In the genomic region with DNA sequence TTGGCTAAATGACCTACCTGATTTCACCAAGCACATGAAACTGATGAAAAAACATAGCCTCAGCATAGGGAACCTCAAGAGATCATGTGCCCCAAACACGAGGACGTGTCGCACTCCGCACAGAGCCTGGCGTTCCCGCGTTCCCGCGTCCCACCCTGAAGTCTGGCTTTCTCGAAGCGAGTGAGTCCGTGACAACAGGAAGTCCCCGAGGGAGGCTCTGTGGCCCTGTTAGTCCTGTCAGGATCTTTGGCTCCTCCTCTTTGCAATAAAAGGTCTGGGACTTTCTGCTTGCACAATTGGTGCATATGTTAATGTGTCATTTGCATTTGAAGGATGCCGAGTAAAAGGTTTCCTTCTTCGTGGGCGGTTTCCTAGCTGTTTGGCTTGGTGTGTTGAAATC, we compare ENCODE assay signal across 8 mouse cellular contexts. TPM values are rescaled to one million over a fixed set of nuclear protein-coding genes. Genes with fewer than 3 reads are reported as not detected.
DNase-seq lines count a peak whose midpoint lies in the region; ATAC-seq and TF ChIP-seq lines count a peak whose summit lies in the region.

Liph (minus strand) TSS at position 360 of the 400 bp plus-strand sequence.

- peaks cover 8% of the 10 kb centered on the region; the same call in 1 of the 2 replicates for H3K4me1 ChIP-seq in limb, embryonic 10.5 days
- peaks cover 3% of the 10 kb centered on the region; the same call in 1 of the 2 replicates for H3K4me1 ChIP-seq in thymus, adult 2 months (replicated peaks; ENCODE audit: control insufficient read depth, insufficient read depth, low read length)

- no peak for TF ChIP-seq POLR2A in thymus, adult 2 months (IDR thresholded peaks at IDR 0.05; ENCODE audit: control insufficient read depth, extremely low read depth, insufficient read depth, low read length, poor library complexity)

- H3K27ac ChIP-seq in limb, embryonic 10.5 days: no peak within 1 kb of the TSS
- no peak within 1 kb of the TSS for H3K27ac ChIP-seq in thymus, adult 2 months (ENCODE audit: control insufficient read depth, insufficient read depth, low read length)

- ATAC-seq in frontal cortex, adult (ENCODE audit: low TSS enrichment): 0 out of 2 replicates have a peak, but pooled peaks have one; percentile 13
- ATAC-seq in megakaryocyte-erythroid progenitor cell, adult 5-6 weeks (replicated peaks; ENCODE audit: low FRiP score, low TSS enrichment, poor library complexity, severe bottlenecking): peak; percentile 43; the same call in 1 of the 2 replicates

- H3K9me3 ChIP-seq in limb, embryonic 10.5 days (replicated peaks): no peaks in the 10 kb centered on the region

- H3K4me3 ChIP-seq in limb, embryonic 10.5 days: 0 out of 2 replicates have a peak within 1 kb of the TSS, but pooled peaks have one; percentile 21
- peak within 1 kb of the TSS; percentile 24; the same call in 1 of the 2 replicates for H3K4me3 ChIP-seq in thymus, adult 2 months (ENCODE audit: control insufficient read depth, insufficient read depth, low read length)

- no peak for TF ChIP-seq CTCF in thymus, adult 2 months (IDR thresholded peaks at IDR 0.05; ENCODE audit: borderline replicate concordance, control insufficient read depth, extremely low read depth, insufficient read depth, low read length, poor library complexity)

- DNase-seq in frontal cortex, postnatal 36 days (ENCODE audit: low spot score in 2 of 2): no peak
- peak; percentile 31 for DNase-seq in embryo, embryonic 9.5 days (ENCODE audit: extremely low spot score)
- peak; percentile 18 for DNase-seq in heart, postnatal 4 days
- DNase-seq in limb, embryonic 10.5 days (ENCODE audit: low spot score): peak; percentile 40
- peak; percentile 7 for DNase-seq in thymus, adult 2 months
- no peak for DNase-seq in adrenal gland, adult 18-20 months (ENCODE audit: low spot score in 2 of 2)

- WGBS in limb, embryonic 10.5 days: 15% methylated on average over 16 of the region's 16 CpGs
- WGBS in thymus, adult 2 months: 27% methylated on average over 16 of the region's 16 CpGs

- peaks cover 12% of the 10 kb centered on the region for H3K27me3 ChIP-seq in limb, embryonic 10.5 days (ENCODE audit: low read depth, poor library complexity, severe bottlenecking)
- no peaks in the 10 kb centered on the region; the same call in 1 of the 2 replicates for H3K27me3 ChIP-seq in thymus, adult 2 months (ENCODE audit: control insufficient read depth, insufficient read depth, low read length)

- H3K36me3 ChIP-seq in limb, embryonic 10.5 days: no peaks in the 10 kb centered on the region
- H3K36me3 ChIP-seq in thymus, adult 2 months (ENCODE audit: control insufficient read depth, insufficient read depth, low read length): no peaks in the 10 kb centered on the region

RNA-seq across cellular contexts. Expression of gene Liph, which starts in this region (rescaled TPM):
- under 1 TPM in 1 of 2 experiments, not detected in 1; 0.17 TPM for total RNA-seq in heart, postnatal 4 days (2021)
- 0.31 and 0.34 TPM in 2 replicates for polyA plus RNA-seq in limb, embryonic 10.5 days (2016; fragmentation: Nextera tagmentation; extraction: Ambion mirVana)
- 0.40 TPM in 1 of 2 replicates, not detected in the other for total RNA-seq in megakaryocyte-erythroid progenitor cell, adult 5-6 weeks (2014; fragmentation: Nextera tagmentation)
- total RNA-seq in megakaryocyte-erythroid progenitor cell, adult 5-6 weeks (2017): 0.11 TPM in 1 of 2 replicates, not detected in the other
- 1.9 and 2.7 TPM in 2 replicates for polyA plus RNA-seq in thymus, adult 2 months (2012; rRNA removed)
- under 1 TPM; 0.22 to 0.66 TPM for total RNA-seq in adrenal gland, adult 18-20 months (2021)

Comparison
In these comparisons a context has a peak if more than half of its experiments do, and no peak if none do; other contexts are left out.
1. Peak in DNase-seq in heart, postnatal 4 days; RNA of the gene not detected or under 1 TPM.
2. Peak in DNase-seq and H3K4me3 ChIP-seq in limb, embryonic 10.5 days; RNA of the gene not detected or under 1 TPM.
3. Peak in ATAC-seq in megakaryocyte-erythroid progenitor cell, adult 5-6 weeks; RNA of the gene not detected or under 1 TPM.
4. DNase-seq: peak in embryo, embryonic 9.5 days (single experiment) and thymus, adult 2 months (single experiment); none in frontal cortex, postnatal 36 days (0 of 2) and adrenal gland, adult 18-20 months (0 of 2).